Mouse (Mus musculus): ENCODE data around the gene 4930415L06Rik.

The 4930415L06Rik gene

DNA sequence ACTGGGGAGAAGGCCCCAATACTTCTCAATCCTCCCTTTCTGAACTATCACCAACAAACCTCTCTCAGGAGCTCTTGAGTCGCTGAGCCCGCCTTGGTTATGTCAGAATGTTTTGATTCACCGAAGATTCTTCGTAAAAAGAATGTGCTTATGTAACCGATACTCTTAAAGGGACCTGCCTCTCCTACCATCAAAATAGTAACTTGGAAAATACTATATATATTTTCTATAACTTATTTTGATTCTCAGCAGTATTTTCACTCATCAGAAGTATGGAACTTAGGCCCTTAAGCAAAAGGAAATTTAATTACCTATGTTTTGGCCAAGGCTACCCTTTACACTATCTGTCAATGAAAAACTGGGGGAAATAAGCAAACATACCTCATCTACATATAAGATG, at the start of gene 4930415L06Rik:
Gene 4930415L06Rik (minus strand): TSS at position 101 of the 400 bp plus-strand sequence.
- no peak for DNase-seq

DNA sequence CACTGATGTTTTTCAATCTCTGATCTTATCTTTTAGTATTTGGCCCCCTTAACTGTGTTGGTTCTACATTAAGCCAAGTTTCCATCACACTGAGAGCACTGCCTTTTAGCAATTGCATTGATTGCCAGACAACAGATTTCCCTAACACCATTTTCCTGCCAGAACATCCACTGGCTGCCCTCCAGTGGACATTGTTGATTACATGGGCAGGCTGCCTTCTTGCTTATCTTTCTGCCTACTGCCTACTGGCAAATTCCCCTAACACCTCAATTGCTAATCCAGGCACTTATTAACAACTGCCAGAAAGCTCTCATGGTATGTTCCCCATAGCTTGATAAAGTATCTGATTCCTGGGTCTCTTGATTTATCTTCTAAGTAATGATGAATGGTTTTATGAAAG, 46.0 kb upstream of the 4930415L06Rik start:
- DNase-seq: peak in 1 of 2 experiments; percentile 27

DNA sequence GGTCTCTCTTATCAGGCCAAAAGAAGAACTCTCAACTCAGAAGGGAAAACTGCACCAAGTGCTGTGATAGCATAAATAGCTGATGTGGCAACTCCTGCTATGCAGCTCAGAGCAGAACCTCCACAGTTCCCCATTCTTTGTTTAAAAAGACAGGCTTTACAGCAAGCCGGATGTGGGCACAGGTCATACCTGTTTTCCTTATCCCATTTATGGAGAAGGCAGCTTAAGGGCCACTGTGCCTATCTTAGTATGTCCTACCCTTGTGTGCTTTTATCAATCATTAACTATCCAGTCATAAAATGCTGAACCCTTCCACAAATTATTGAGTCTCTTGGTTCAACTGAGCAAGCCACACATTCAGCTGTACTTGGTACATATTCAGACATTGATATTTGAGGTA, 27.8 kb downstream of the 4930415L06Rik start:
- no peak for DNase-seq

Measured in cerebellum, postnatal 25 days (tissue).